Mouse (Mus musculus) spleen, postnatal 4 days (tissue): ENCODE results near the gene Gzmd.
"Not testable (repeated sequence)": the region's sequence is repeated elsewhere in the genome, so short reads cannot be mapped to it uniquely, and the experiment has no call there.

ENCODE experiments used
- DNase-seq, 2 experiments: peaks; one replicate each; pipeline ENCODE4 v3.0.0; 2022; ENCODE audit warnings: low spot score in 2 of 2

Gene Gzmd

GRCm38 (mm10) chr14:56132508-56132907 is at the start of gene Gzmd:
TSS of gene Gzmd (minus strand) at chr14:56132608.
- DNase-seq = not testable (repeated sequence)

- peak; percentile 27 to 74 for DNase-seq
Observed at GRCm38 (mm10) chr14:56177651-56178050, 45.2 kb upstream of the Gzmd start.

- DNase-seq = no peak
Observed at GRCm38 (mm10) chr14:56174499-56174898, 42.1 kb upstream of the Gzmd start, which contains the start of gene Gzmn. TSS of gene Gzmn (minus strand) at chr14:56174599.

GRCm38 (mm10) chr14:56173396-56173795 is 41.0 kb upstream of the Gzmd start:
- DNase-seq = peak in 1 of 2 experiments; percentile 5

- peak in 1 of 2 experiments; percentile 34 for DNase-seq
Observed at GRCm38 (mm10) chr14:56172744-56173143, 40.3 kb upstream of the Gzmd start.

GRCm38 (mm10) chr14:56168009-56168408 is 35.6 kb upstream of the Gzmd start:
- DNase-seq = no peak

- DNase-seq = no peak
Observed at GRCm38 (mm10) chr14:56162109-56162508, 29.7 kb upstream of the Gzmd start.

GRCm38 (mm10) chr14:56159479-56159878 is 27.1 kb upstream of the Gzmd start, which contains the start of gene Gzmg:
TSS of gene Gzmg (minus strand) at chr14:56159579.
- DNase-seq = not testable (repeated sequence)

- DNase-seq = no peak
Observed at GRCm38 (mm10) chr14:56155340-56155739, 22.9 kb upstream of the Gzmd start.

- not testable (repeated sequence) for DNase-seq
Observed at GRCm38 (mm10) chr14:56133675-56134074, 1.3 kb upstream of the Gzmd start.

- DNase-seq = no peak
Observed at GRCm38 (mm10) chr14:56128341-56128740, 4.1 kb downstream of the Gzmd start.

- DNase-seq = no peak
Observed at GRCm38 (mm10) chr14:56123516-56123915, 8.9 kb downstream of the Gzmd start.

GRCm38 (mm10) chr14:56120525-56120924 is 11.9 kb downstream of the Gzmd start, which contains the start of gene Gzme:
TSS of gene Gzme (minus strand) at chr14:56120625.
- DNase-seq = no peak

- DNase-seq = not testable (repeated sequence)
Observed at GRCm38 (mm10) chr14:56115531-56116310, 16.7 kb downstream of the Gzmd start.

GRCm38 (mm10) chr14:56105447-56106180 is 26.8 kb downstream of the Gzmd start:
- DNase-seq = no peak

- no peak for DNase-seq
Observed at GRCm38 (mm10) chr14:56105016-56105415, 27.4 kb downstream of the Gzmd start.

- no peak for DNase-seq
Observed at GRCm38 (mm10) chr14:56103452-56103851, 29.0 kb downstream of the Gzmd start.

- DNase-seq = no peak
Observed at GRCm38 (mm10) chr14:56102386-56102785, 30.0 kb downstream of the Gzmd start, which contains the start of gene Ctsg. TSS of gene Ctsg (minus strand) at chr14:56102574.

GRCm38 (mm10) chr14:56098940-56099339 is 33.5 kb downstream of the Gzmd start:
- DNase-seq = no peak

GRCm38 (mm10) chr14:56097597-56097996 is 34.8 kb downstream of the Gzmd start:
- no peak for DNase-seq

- no peak for DNase-seq
Observed at GRCm38 (mm10) chr14:56093353-56093752, 39.1 kb downstream of the Gzmd start.

- DNase-seq = no peak
Observed at GRCm38 (mm10) chr14:56086711-56087110, 45.7 kb downstream of the Gzmd start.

- DNase-seq = no peak
Observed at GRCm38 (mm10) chr14:56085167-56085566, 47.2 kb downstream of the Gzmd start, which contains the start of gene Mcpt8. TSS of gene Mcpt8 (minus strand) at chr14:56085273.
